Mouse (Mus musculus) frontal cortex, postnatal 25 days (tissue): Measurements from ENCODE around the gene D11Wsu47e.

Experiments used
- DNase-seq, 2 experiments: peaks; one replicate each; pipeline ENCODE4 v3.0.0; 2022; ENCODE audit warnings: low spot score in 2 of 2

D11Wsu47e gene

DNA sequence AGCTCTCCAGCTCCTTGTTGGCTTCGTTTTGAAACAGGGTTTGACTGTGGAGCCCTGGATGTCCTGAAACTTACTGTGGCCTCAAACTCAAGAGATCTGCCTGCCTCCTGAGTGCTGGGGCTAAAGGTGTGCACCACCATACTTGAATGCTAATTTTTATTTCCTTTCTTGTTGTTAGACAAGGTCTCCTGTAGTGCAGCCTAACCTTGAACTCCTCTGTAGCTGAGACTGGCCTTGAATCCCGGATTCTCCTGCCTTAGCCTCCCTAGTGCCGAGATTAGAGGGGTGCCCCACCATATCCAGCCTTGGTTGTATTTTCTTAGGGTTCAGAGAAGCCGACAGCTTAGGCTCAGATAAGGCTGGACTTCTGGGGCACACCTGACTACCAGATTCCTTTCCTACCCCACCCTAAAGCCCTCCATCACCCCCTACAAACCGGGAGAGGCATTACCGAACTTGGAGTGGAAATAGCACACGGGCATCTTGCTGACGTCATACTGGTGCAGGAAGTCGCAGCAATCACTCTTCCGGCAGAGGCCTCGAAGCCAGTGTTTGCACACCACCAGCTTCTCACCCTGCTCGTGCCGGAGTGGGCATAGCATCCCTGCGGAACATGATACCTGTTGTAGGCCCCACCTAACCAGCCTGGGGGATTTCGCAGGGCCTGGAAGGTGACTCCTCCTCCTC is 21.9 kb downstream of the D11Wsu47e start:
- no peak for DNase-seq

DNA sequence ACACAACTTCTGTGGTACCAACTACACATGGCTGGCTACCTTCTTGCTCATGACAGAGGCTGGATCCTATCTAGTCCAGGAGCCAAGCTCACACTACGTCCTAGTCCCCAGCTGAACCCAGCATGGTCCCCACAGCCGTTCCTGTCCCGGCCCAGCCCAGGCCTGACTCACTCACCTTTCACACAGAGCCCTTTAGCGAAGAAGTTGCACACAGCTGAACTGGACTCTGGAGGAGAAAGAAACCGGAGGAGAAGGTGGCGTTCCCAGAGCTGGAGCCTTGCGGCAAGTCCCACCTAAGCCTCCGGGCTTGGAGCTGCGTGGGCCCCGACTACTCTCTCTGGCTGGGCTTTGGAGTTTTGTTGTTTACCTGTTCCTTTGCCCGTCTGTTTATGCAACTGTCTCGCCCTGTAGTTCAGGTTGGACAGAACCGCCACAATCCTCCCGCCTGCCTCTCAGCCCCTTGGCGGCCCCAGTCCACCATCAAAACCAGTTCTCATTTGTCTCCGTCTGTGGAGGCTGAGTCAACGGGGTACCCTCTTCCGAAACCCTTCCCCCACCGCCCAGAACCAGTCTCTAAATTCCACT is 24.5 kb downstream of the D11Wsu47e start:
- no peak for DNase-seq

DNA sequence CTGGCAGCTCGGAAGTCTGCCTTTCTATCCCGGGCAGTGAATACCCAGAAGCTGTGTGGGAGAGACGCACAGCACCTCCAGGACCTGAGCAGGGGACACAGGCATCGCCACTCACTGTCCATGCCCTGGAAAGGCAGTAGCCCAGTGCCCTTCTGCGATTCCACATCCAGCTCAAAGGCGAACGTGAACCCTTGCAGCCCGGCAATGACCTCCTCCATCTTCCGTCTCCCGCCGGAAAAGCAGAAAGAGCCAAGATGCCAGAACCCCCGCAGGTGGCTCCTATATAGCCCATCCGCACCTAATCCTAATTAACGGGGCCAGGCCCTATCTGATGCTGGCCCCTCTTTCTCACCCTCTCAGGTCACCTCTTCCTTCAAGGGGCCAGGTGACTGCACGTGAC is 25.1 kb downstream of the D11Wsu47e start:
- DNase-seq, result no peak

DNA sequence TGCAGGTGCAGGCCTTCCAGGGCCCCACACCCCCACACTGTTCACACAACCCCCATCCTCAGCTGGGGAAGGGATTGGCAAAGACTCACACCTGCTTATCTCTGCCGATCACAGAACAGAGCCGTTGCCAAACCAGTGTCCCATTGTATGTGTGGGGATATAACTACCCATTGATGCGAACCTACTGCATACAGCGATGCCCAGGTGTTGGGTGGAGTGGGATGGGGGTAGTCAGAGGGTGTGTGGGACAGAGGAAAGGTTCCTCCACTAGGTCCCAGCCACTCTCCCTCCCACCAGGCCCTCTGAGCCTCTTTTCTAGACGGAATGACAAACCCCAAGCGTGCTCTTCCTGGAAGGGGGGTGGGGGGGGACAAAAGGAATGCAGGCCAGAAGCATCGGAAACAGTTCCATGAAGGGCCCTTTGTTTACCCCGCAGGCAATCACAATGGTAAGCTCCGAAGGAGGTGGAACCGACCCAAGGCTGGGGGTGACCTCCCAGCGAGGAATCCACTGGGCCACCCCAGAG is 25.6 kb downstream of the D11Wsu47e start, which contains the start of gene Cpsf4l:
Gene Cpsf4l (minus strand): TSS at position 287 of the 526 bp plus-strand sequence.
- no peak for DNase-seq

DNA sequence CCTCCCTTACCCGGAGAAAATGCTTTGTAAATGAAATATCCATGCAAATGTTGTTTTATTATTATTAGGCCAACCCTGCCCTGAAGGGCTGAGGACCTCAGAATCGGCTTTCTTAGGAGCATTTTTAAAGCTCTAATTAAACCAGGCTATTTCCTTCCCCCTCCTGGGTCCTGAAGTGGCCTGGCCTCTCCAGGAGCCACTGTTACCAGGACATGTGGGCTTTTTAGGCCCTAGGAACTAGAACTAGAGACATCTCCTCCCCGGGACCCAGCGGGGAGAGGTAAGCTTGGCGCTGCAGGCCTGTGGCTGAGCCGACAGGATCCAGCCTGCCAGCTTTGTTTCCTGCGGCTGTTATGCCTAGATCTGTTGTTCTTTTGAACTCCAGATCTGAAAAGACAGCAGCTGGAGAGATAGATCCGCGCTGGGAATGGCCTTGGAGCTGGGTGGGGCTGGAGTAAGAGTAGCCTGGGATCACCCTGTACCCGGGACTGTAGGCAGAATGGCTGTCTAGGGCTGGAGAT is 26.1 kb downstream of the D11Wsu47e start:
- DNase-seq, result no peak

DNA sequence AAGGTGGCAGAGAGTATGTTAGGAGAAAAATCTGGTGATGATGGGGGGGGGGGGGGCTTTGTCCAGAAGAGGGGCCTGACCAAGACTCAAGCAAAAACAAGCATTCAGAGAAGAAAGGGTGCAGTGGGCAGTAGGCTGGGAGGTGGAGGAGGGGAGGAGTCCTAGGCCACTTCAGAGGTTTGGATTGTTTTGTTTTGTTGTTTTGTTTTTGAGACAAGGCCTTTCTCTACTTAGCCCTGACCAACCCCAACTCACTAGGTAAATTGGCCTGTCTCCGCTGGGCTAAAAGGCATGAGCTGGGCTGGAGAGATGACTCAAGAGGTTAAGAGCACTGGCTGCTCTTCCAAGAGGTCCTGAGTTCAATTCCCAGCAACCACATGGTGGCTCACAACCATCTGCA is 26.8 kb downstream of the D11Wsu47e start:
- DNase-seq, result no peak

DNA sequence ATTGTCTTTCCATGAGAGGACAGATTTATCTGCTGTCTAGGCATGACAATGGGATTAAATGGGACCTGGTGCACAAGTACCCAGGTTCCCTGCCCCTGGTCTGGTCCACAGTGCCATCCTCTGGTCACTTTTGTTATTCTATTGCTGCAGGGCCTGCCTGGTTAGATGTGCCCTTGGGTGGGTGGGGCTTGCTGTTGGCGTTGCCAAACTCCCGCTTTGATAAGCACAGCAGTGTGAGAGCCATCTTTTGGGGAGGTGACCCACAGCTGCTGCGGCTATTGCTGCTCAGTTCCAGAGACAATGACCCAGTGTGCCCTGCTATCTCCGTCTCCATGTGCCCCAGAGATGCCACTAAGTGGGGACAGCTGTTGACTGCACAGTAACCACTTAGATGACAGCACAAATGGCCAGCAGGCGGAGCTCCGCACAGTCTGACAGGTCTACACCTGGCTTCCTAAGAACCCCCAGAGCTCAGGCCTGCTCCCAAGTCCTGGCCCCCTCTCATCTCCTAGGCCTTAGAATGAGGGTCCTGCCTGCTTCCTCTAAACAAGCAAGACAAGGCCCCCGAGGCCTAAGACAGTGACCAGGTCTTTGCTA is 31.0 kb downstream of the D11Wsu47e start:
- DNase-seq, result no peak

DNA sequence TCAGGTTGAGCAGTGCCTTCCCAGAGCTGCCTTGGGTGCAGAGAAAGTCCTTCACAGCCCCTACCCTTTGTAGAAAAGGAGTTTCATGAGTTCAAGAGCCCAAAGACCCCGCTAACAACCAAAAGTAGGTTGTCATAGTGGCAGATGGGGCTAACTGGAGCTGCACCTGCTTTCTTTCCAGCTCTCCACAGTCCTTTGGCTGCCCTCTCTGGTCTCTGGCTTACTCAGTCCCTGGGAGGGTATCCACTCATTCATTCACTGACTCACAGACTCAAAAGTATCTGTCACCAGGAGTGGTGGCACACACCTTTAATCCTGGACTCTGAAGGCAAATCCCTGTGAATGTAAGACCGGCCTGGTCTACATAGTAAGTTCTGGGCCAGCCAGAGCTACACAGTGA is 31.9 kb downstream of the D11Wsu47e start:
- no peak for DNase-seq

DNA sequence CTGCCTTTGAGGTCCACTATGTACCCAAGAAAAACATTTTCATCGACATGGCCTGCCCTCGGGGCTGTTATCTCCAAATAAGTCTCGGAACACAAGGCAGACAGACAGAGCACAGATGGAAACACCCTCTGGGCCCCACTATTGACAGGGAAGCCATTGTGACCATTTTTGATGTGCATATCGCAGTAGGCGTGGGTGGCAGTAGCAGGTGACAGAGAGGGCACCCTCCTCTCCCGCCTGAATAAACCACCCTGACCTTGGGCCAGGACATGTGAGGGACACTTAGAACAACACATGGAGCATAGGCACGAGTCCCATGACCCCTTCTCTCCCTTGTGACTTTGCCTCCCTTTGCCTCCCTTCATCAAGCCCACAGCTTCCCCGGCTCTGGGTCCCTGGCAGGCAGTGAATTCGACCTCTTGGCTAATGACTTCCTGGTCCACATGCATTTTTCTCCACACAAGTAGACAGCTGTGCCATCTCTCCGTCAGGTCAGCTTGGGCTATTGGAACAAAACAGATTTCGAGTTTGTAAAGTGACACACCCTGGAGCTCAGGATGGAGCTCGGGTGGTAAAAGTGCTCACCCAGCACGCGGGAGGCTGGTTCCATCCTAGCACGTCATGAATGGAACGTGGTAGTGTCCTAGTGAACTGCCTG is 33.7 kb downstream of the D11Wsu47e start:
- no peak for DNase-seq

DNA sequence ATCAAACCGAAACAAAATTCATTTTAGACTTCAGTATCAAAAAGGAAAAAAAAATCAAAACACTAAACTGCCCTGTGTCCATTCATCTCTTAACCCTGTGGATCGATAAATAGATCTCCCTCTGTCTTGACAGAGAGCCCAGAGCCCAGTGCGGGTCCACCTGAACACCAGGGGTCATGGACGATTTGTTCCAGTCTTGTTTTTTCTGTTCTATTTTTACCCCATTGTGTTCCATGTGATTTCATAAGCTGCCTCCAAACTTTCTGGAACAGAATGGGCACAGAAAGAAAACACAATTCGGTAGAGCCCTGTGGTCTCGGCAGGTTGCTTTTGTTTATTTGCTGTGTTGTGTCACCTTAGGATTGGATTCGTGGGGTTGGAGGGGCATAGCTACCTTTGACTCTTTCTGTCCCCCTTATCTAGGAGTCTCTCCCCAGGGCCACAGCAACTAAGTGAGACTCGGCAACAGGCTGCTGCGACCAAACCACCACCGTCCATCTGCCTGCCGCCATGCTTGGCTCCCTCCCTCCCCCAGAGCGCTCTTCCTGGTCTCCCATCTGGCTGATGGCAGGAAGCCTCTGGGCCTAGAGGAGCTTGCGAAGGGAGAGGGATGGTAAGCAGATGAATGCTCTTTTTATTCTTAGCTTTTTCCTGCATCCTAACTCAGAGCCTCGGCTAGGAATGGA is 38.3 kb downstream of the D11Wsu47e start:
- DNase-seq, result no peak

DNA sequence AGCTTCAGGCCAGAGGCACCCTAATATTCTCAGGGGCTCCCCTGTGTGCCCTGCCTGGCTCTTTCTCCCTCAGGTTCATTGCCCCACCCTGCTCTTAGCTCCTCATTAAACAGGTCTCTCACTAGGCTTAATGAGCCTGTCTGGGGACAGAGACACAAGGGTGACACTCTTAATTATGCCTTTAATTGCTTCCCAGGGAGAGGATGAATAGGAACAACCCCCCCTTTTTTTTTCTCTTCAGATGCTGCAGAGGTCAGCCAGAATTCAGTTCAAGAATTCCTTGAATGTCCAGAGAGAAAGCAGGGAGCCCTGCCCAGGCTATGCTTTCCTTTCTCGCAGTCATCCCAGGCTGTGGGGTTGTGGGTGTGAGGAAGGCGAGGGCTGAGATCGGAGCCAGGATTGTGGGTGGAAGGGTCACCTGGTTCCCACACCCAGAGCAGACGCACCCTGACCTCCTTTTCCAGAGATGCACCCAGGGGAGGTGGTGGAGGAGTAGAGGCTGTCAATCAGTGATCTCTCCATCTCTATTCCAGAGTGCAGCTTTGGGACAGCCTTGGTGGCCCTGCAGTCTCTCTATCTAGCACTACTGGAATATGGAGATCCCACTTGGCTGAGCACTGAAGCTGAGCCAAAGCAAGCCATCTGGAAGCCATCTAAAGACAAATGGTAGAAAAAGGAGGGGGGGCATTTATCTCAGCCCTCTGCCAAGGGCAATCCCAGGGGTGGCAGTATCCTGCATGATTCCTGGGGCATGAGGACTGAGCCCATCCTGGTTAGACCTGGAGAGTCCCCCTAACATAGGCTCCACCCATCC is 41.2 kb downstream of the D11Wsu47e start:
- DNase-seq, result no peak

DNA sequence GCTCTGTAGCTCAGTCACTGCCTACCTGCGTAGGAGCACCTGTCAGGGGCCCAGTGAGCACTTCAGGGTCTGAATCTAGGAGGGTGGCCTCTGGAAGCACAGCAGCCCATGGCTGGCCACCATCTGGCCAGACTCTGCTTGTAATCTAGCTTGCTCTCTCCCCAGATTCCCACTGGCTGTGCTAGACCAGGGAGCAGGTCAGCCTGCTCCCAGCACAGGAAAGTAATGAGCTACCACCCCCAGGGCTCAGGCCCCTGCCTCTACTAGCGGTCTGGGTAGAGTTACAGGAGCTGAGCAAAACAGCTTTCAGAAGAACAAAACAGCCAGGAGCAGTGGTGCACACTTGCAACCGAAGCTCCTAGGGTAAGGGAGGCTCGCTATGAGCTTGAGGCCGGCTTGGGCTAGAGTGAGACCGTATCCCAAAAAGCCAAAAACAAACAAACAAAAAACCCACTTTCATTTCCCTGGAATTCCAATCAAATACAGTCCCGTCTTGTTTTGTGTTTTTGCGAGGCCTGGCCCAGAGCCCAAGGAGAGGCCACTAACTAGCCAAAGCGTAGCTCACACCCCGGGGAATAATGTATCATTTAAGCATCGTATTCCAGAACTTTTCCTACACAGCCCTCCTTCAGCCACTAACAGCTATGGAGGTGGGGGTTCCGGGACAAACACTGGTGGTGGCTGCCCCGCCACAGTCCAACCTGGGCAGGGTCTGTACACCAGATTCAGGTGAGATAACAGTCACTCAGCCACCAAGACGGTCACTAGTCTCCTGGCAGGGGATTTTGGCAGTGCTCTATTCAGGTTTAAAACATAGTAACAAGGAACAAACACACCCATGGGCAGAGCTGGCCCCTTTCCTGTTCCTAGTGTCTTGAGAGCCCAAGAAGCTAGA is 43.0 kb downstream of the D11Wsu47e start:
- no peak for DNase-seq

DNA sequence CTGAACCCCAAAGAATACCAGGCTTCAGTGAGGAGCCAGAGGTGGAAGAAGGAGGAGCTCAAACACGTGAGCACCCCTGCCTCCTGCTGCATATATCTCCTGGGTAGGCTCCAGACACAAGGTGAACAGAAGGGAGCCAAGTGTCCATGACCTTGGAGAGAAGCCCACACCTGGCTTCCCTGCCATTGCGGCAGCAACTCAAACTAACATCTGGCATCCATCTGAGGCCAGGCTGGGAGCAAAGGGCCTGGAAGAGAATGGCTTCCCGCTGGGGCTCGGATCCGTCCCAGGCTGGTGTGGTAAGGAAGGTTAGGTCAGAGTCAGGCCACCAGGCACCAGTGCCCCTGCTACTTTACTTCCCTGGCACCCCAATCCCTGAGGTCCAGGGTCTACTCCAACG is 43.8 kb downstream of the D11Wsu47e start:
- DNase-seq, result no peak

DNA sequence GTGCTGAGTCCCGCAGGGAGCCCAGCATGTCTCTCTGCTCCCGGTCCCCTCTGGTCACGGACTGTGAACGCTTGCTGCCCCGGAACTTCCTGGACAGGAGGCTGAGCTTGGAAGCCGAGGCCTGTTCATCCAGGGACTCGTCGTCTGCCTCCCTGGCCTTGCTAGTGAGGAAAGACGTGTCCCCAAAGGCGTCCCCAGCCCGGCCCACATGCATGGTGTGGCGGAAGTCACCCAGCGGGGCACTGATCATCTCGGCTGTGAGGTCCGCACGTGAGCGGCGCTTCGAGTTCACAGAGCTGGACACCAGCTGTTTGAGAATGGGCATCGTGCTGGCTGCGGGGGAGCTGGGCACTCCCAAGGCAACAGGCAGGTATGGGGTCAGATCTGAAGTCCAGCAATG is 45.0 kb downstream of the D11Wsu47e start:
- DNase-seq, result no peak

DNA sequence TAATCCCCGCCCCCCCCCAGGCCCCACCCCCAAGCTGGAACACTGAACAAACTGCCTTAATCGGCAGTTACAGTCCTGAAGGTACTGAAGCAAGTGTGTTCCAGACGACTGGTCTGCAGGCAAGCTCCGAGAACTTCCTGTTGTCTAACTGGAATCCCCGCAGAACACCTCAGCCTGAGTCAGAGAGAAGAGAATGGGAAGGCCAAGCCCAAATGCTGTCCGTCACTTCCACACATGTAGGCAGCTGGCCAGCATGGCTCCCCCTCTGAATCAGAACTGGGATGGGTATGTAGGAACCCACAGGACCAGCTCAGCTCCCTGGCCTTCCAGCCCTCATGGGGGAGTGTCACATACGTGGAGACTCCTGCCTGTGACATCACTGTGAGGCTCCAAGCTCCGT is 45.7 kb downstream of the D11Wsu47e start:
- DNase-seq, result no peak

DNA sequence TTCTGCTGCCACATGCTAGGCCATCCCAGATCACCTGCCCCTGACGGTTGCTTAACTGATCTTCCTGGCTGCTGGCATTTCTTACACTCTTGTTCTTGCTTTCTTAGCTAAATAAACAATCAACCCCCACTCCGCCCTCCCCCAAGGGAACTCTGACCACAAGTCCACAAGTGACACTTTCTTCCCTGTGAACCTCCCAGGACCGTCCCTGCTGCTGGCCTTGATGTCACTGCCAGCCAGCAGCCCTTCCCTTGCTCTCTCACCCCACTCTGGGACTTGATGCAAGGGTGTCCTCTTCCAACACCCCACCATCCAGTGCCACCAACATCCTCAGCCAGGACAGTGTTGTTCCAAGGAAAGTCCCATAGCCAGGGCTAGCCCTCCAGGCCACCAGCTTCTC is 46.7 kb downstream of the D11Wsu47e start:
- no peak for DNase-seq

DNA sequence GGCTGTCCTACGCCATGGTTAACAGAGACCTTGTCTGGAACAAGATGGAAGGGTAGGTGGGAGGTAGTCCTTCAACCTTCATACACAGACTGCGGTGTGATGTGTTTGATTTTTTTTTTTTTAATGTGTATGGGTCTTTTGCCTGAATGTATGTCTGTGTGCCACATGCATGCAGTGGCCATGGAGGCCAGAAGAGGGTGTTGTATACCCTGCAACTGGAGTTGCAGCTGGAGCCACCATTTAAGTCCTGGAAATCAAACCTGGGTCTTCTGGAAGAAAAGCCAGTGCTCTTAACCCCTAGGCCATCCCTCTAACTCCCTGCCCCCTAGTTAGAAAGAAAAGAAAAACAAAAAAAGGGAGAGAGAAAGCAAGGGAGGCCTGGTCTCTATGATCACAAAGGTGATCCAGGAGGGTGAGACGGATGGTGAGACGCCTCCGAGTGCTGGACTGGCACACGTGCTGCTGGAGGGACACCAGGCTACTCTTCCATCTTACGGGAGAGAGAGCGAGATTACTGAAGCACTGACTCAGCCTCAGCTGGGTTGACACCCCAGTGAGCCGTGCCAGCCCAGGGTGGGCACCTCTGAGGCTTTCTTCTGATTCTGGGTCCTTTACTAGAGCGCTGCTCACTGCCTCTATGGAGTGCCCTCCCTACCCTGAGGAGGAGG is 47.9 kb downstream of the D11Wsu47e start:
- DNase-seq, result no peak

DNA sequence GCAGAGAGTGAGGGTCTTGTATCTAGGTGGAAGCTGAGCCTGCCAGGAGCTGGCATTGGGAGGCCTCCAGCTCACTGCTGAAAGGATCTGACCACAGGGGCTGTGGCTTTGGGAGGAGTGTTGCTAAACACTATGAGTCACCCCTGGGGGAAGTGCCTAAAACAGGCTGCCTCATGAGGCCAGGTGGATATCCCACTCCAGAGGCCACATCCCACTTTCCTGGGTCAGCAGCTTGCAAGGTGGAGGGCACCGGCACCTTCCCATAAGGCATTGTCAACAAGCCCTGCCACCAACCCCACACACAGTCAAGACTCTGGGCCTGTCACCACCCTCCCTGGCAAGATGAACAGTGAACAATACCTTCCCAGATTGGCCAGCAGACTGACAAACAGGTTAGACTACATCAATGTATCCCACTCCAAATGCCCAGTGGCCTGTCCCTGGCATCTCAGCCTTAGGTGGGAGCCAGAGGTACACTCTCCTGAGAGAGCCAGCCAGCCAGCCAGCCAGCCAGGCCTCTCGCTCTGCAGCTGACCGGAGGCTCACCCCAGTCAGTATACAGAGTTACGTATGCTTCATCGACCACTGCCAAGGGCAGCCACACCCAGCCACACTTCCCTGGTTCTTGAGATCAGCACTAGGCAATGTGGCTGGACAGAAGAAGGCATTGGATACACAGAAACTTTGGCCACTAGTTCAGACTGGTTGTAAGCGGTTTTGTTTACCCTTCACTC is 49.6 kb downstream of the D11Wsu47e start:
- DNase-seq, result no peak

DNA sequence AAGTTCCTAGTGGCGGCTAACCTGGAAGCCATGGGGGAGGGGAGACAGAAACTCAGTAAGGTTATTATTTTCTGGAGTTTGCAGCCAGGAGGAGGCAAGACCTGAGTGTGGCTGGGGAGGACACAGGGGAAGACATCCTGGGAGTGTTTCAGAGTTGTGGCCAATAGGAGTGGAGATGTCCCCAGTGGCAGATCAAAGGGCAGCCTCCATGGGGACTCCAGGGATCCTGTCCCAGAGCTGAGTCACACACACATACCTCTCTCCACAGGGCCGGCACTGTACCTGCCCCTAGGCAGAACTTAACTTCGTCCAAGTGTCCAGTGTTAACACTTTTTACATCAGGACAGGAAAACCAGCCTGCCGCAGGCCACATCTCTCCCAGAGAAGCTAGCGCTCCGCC is 50.9 kb downstream of the D11Wsu47e start:
- no peak for DNase-seq
